Mouse (Mus musculus): ENCODE measurements around the gene Hoxb7.

The Hoxb7 gene

DNA sequence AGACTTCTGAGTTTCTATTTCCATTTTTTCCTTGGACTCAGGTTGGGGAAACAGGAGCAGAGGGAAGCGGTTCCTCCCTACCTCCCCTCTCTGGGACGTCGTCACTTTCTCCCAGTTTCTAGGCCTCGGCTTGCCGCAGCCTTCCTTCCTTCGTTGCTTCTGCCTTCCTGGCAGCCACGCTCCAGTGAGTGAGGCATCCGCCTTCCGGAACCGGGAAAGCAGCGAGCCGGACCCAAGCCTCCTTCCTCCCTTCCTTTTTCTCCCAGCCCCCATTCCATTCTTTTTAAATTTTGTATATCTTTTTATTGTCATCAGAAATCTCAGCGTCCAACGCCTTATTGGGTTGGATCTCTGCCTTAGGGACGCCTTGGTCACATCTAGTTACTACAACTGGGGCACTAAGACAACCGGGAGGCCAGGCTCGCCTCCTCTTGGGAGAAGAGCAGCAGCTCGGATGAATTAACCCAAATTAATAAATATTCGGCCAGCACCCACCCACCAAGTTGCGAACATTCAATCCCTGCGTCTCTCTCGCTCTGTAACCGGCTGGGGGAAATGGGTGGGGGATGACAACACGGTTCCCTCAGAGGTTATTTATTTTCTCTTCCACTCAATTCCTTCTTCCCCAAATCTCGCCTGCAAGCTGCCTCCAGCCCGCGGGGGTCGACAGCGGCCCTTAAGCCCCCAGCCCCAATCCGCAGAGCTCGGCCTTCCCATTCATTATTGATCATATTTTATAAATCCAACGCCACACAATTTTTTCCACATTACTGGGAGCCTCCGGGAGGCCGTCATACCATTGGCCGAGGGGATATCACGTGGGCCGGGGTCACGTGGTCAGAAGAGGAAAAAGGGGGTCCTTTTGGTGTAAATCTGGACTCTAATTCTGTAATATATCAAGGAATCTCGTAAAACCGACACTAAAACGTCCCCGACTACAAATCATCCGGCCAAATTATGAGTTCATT, at the start of gene Hoxb7:
TSS of gene Hoxb7 (plus strand) at position 853 of the 968 bp plus-strand sequence.
- DNase-seq: no peak

DNA sequence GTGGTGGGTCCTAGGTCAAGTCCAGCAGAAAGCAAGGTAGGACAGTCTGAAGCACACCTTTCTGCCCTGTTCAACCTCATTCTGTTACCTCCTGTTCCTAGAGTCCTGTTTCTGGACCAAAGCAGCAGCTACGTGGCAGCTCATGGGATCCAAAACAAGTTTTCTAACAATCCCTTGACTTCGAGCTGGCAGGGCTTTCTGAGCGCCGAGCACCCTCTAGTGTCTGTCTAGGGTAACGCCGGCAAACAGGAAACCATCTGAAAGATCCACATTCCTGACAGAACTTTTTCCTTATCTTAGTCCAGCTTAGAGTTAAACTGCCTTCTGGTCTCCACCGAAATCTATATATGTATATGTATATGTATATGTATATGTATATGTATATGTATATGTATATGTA, 46.2 kb upstream of the Hoxb7 start:
- DNase-seq: peak; percentile 36

DNA sequence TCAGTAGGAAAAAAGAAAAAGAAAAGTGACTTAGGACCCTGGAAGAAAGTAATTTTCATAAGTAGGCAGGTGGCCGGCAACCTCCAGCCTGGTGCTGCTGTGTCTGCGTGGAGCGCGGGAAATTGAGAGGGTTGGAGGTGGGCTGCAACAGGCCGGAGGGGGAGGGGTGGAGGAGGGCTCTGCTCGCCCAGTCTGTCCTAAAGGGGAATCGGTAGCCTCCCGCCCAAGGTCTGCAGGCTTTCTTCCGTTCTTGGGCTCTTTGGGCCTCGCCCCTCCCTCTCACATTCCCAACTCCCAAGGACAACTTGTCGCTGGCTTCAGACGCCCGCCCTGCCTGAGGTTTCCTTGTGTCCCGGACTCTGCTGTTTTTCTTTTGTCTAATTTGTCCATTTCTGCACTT, 35.5 kb upstream of the Hoxb7 start:
- DNase-seq: no peak

DNA sequence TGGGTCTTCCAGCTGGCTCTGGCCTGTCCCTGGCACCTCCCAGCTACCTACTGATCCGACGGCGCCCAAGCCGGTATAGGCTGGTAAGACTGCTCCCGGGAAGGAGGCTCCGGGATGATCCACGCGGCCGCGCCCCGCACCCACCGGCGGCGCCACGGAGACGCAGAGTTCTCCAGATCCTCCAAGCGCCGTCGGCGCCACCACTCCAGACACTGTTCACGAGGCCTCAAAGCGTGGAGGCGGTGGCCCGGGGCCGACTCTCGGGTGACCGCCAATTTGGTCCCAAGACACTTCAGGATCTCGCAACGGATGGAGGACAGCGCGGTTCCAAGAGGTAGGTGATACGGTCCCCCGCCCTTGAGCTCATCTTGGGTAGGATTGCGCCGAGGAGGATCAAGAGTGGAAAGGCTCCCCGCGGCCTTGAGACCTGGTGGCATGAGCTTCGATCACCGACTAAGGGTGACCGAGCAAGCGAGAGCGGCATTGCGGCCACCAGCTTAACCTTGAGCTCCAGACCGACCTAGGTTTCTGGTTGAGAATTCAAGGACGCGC, 34.9 kb upstream of the Hoxb7 start:
- DNase-seq: no peak

DNA sequence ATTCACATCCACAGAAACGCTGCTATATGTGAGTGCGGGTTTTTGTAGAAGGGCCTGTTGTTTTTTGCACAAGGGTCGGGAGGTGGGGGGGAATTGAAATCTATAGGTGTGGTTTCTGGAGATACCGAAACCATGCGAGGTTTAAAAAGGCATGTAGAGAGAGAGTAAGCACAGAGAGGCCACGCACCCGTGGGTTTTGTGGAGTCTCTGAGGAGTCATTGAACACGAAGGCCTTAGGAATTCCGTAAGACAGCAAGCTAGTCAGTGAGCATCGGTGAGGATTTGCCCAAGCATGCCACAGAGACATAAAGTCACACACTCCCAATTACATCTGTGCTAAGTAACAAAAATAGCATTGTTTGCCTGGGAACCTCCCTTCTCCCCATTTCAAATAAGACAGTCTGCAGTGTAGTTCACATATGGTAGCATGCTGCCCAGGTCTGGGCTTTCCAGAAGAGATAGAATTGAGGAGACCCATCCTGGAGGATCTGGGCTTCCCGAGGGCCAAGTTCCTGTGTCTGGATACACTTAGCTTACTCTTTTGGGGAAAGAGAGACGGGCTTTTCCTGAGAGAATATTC, 33.8 kb upstream of the Hoxb7 start:
- DNase-seq: no peak

DNA sequence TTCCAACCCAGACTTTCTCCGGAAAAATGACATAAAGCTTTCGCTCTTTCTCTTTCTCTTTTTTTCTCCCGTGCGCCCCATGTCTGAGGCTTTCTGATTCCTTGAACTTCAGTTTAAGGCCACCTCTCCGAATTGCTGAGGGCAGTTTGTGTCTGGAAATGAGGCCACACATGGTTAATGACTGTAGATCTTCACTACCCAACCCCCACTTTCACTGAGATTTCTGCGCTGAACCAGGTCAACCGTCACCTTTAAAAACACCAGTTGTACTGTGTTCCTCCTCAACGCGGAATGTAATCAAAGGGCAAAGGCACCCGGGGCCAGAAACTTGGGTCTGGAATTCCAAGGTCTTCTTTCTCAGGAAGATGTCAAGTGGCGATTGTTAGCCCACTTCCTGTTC, 32.2 kb upstream of the Hoxb7 start:
- DNase-seq: no peak

DNA sequence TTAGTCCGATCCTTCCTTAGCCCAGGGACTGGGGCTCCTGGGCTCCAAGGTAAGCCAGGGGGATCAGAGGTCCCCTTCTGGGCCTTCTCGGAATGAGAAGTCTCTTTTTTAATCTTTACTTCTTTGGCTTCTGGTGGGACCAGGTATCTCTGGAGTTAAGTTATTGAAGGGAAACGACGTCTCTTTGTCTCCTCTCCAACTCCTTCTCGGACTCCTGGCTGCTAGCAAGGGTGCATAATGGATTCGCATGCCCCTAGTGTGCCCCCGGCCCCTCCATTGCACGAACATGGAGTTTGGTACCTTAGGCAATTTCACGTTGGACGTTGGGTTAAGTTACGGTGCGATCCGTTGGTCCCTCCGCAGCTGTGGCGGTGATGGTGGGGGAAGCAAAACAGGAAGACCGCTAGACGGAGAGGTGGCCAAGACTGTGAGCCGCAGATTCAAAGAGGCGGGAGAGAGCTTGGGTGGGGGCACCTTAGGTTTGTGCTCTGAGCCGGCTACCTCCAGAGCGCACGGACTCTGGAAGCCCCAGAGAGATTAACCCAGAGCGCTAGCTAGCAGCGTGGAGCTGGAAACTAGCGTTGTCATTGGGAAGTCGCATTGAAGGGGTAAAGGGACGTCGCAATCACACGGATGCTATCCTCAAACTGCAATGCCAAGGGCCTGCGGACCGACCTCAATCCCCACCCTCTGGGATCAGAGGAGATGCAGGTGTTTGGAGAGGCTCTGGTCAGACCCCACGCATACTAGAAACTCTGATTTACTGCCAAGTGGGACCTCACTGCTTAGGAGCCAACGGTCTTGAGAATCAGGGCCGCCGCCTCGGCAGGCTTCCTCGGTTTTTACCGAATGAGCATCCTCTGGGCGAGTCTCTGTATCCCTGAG, 31.1 kb upstream of the Hoxb7 start:
- DNase-seq: no peak

DNA sequence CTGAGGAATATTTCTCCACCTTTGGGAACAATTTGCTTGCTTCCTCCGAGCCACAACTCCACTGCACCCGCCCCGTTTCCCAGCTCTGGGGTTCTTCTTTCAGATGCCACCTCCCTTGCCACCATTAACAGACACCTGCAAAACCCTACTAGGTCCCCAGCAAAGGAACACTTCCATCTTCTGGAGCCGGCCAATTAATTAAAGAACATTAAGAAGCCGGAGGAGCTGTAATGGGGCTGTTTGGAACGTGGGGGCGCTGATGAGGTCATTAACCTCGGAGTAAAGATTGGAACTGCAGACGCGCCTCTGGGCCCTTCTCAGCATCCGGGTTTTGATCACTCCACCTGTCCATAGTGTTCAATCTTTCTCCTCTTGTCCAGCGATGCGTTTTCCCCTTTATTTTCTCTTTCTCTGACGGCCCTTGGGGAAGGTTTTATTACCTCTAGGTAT, 30.4 kb upstream of the Hoxb7 start:
- no peak for DNase-seq

DNA sequence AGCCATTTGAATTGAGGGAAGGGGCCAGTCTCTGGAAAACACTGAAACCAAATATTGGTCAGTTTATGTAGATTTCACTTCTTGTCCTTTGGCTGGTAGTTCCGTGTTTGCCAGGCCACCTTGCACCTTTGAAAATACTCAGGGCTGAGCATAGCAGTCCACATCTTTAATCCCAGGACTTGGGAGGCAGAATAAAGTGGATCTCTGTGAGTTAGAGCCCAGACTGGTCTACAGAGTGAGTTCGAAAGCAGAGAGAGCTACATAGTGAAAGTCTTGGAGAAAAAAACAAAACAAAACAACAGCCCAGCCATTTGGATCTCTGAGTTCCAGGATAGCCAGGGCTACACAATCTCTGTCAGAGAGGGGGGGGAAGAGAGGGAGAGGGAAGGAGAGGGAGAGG, 29.3 kb upstream of the Hoxb7 start:
- DNase-seq: no peak

DNA sequence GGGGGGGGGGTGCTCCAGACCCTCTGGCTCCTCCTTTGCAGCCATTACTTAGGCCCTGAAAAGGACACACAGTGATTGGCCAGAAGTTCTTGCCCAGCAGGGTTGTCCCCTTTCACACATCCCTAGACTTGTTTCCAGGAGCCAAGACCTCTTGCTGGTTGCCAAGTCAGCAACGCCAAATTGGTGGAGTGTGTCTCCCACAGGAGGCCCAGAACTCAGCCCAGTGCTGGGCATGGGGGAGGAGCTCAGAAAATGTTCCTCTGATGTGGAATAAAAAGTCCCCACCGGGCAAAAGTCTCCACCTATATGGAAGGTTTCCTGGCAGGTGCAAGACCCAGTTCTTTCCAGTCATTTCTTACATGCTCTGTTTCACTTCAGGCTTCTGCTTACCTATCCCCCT, 27.4 kb upstream of the Hoxb7 start:
- DNase-seq: no peak

DNA sequence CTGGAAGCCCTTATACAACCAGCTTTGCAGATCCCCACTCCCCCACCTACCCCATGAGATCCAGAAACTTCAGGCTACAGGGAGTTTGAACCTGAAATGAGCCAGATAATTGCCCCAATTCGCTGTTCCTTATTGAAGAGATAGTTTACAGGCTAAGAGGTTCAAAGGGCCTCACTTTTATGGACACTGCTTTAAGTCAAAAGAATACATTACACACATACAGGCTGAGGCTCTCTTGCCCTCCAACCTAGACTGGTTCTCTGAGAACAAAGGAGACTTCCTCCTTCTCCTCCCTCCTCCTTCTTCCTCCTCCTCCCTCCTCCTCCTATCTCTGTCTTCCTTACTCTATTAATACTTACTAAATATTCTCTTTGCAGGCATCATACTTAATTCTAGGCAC, 26.9 kb upstream of the Hoxb7 start:
- DNase-seq: no peak

DNA sequence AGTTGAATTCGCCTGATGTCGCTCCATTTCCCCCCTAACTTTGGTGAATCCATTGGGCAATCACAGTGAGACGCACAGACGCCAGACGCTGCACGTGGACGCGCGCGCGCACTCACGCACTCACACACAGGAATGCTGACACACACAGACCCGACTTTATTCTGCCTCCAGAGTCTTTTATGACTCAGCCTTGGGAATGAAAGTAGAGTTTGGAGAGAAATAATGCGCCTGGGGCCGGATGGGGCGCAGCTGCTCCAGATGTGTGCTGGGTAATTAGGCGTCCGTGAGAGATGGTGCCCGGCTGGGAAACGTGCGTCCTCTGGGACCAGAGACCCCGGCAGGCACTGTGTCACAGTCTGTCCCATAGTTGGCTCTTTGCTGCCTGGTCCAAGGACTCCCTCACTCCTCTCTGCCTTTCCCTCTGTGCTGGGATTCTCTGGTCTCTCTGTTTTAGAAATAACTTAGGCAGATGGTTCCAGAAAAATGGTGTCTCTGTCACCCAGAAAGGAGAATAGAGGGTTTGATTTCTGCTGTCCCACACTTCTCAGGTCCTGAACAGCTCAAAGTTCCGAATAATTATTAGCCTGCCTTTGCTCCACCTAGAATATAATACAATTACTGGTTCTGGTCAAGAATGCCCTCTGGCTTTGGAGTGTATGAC, 26.0 kb upstream of the Hoxb7 start:
- no peak for DNase-seq

DNA sequence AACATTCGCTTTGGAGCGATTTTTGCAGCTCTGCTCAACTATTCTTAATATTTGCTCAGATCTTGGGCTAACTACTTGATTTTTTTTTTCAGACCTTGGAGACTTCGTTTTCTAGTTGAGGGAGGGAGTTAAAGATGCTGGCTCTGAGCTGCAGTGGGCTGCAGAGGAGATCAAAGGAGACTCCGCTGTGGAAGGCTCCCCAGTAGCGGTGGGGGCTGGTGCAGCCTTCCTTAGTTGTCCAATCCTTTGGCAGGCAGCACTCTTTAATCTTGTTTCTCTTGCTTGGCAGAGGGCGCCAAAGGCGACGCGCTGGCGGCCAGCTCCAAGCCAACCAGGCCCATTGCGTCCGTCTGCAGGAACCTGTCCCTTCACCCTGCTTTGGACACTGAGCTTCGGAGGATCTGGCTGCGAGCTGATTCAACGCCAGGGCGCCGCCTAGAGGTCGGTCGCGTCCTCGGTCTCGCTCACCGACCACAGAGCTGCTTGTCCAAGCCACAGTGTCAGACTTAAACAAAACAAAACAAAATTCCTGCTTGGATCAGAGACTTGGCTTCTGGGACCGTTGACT, 25.0 kb upstream of the Hoxb7 start:
- DNase-seq: peak; percentile 65

DNA sequence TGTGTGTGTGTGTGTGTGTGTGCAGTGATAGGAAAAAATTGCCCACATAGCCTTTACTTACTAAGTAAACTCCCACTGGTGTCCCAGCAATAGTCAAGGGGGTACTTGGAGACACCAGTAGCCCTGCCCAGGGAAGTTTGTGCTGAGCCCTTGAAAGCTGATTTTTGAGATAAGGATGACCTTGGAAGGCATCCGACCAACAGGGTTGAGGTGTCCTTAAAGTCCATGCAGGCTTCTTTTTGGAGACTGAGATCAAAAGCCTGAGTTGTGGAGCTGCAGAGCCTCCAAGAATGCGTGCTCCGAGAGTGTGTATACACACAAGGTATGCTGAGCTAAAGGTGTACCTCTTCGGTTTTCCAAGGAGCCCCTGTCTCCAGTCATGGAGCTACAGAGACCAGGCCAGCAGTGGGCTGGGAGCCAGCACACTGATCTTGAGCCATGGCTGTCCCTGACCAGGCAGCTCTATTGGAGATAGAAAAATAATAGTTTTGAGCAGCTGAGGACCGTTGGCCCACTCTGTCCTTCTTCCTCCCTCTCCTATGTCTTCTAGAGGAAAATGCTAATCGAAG, 24.1 kb upstream of the Hoxb7 start:
- DNase-seq: no peak

DNA sequence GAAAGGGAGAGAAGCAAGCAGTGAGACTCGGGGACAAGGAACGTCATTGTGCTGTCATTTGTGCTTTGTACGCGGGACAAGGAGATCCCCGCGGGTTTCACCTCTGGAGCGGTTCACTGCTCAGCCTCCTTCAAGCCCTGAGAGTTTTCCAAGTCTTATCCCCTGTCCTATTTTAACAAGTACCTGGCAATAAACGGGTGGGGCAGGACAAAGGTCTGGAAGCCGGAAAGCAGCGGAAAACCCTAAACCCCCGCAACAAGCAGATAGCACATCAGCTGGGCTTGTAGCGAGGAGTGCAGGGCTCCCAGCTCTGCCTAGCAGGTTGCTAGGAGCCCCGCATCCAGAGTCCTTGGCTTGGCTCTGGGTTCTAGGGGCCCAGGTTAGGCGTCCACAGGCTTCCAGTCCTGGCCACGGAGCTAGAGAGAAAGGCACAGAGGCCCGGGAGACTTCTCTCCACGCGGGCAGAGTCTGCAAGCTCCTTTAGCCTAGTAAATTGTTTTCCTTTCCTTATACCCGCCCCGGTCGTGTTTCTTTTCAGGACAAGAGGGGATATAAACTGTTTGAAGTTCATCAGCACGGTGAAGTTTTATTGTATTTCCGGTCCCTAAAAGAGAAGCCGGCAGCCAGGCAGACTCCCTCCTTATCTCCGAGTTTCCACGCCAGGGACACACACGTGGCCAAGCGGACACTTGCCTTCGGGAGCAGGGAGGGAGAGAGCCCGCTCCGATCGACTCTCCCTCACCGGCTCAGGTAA, 22.6 kb upstream of the Hoxb7 start:
- DNase-seq: no peak

DNA sequence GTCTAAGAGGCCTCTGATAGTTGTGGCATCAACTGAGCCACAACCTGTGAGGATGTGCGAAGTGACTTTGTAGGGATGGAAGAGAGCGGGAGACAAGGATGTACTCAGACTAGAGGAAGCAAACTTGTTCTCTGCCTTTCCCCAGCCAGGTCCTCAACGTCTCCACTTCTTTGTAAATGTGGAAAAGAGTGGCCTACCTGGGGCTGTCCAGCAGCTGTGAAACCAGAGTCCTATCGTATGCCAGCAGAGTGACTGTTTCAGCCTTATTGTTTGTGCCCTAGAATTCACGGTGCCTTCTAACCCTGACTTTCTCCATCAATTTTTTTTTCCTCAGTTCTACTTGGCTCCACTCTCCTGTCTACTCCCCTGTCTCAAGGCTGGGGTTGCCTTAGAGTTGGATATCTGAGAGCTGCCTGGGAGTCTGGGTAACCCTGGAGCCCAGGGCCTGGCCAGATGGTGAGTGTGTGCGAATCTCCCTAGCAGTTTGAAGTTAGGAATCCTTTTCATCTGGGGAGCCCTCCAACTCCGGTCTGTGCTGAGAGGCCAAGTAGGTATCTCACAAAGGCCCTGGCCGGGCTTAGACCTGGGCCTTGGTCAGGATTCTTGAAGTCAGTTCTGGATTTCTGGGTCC, 21.9 kb upstream of the Hoxb7 start:
- no peak for DNase-seq

DNA sequence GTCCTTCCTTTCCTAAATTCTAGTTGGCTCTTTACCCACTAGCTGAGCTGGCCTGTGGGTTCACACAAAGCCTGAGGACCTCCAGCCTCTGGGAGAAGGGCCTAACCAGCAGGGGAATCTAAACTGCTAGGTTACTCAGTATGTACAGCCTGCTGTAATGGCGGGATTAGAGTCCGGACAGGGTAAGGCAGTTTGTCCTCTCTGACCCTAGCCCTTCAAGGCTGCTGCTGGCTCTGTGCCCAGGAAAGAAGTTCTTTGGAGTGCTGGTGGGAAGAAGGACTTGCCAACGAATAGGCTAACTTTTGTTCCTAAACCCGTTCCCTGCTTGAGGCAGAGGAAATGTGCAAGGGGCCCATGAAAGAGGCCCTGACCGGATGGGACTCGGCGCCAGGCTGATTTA, 20.5 kb upstream of the Hoxb7 start:
- no peak for DNase-seq

DNA sequence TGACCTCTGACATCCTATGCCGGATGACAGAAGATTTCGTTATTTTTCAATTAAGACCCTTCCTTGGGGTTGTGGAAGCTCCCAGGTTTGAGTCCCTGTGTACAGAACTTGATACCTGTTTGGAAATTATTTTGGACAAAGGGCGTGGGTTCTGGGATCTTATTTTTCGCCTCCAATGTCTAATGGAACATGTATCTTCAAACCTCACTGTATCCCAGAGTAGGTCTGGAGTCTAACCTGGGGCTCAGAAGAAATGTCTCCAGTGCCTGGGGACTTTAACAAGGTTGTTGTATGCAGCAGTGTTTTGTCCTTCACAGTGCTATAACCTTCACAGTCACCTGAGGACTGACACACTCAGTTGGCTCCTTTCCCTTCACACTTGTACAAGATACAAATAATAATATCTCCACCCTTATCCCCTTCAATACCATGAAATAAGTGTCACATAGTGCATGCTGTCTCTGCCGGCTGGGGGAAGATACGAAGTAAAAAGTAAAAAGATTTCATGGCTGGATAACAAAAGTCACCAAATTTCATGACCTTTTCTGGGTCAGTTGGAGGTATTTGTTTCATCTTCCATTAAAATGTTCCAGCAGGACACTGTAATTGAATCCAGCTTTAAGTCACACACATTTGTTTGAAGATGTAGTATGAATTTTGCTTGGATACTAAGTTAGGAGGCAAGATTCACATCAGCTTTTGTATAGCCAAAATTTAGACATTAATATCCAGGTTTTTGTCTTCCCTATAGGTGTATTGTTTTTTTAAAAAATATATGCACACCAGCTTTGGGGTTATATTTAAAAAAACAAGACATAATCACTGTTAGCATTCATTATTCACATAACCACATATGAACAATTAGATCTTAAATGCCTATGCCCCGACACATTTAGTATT, 19.2 kb upstream of the Hoxb7 start:
- DNase-seq: no peak

DNA sequence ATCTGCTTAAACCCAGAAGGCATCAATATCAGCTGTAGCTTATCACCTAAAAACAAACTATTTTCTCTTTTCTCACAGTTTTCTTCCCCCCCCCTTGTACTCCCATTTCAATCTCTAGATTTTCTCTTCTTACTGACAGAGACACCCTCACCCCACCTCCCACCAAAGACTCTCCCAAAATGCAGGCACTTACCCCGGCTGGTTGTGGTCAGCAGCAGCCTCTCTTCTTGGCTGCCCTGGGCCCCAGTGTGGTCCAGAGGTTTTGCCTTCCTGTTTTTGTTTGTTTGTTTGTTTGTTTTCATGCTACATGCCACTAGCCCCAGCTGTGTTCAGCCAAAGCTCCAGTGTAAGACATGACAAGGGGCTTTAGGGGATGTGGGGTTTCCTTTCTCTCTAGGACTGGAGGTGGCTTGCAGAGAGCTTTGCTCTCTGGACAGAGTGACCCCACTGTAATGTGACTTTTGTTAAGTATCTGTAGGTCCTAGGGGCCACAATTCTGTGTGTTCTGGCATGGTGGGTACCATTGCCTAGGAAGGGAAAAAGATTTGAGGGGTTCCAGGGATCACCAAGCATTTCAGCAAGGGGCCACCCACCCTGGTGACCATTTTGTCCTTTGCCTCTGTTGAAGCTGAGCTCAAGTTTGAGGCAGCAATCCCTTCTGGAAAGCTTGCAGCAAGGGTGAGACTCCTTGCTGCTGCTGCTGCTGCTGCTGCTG, 18.2 kb upstream of the Hoxb7 start:
- no peak for DNase-seq
